Mouse (Mus musculus): ENCODE measurements at regions not wholly inside any gene's neighbourhood (a gene's known extent, or its start where the extent isn't known, plus 50 kb on each side); places are given as distances from the start of the nearest gene placed in this dataset.

DNA sequence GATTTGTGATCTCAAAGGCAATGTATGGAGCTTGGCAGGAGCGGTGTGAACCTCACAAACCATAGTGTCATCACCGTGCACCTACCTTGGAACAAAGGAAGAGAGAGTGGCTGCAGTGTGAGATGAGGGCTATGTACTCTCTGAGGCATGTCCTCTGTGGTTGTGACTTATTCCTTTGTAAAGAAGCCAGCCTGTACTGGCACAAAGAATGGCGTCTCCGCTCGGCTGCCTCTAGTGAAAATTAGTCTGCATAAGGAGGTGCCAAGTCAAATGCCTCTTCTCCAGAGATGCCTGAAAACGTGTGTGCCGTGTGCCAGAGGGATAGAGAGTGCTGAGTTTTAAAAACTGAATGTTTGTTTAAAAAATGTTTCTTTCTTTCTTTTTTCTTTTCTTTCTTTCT is 444.0 kb upstream of the Frg1 start:
- DNase-seq (ENCODE audit: low spot score in 2 of 2): no peak

DNA sequence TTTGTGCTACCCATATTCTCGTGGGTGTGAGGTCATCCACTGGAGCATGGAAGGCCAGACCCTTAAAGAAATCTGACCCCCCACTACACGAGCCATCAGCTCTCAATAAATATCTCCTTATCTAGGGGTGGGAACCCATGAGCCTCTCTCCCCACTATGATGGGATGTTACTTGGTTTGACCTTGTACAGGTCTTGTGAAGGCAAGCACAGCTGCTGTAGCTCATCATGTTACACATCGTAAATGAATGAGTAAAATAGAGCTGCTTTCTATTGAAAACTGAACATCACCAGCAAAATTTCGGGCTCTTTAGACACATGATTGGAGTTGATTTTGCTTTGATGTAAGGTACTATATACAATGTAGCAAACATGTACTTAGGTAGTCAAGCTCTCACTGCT is 414.8 kb upstream of the Frg1 start:
- DNase-seq (ENCODE audit: low spot score in 2 of 2): no peak

DNA sequence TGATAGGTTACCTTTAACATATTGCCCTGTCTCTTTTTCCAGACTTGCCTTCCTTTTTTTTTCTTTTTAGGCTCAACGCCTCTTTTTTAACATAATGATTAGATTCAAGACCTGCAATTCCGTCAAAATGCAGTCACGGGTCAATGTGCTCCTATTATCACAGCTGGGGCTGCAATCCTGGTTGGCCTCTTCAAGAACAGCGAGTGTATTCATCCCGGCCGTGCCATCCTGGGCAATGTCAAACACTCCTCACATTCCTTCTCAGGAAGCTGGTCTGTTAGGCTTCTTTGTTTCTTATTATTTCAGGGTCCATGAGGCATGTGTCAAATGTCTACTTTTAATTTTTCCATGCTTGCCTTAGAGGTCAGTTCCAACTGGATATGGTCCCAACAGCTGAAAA is 413.5 kb upstream of the Frg1 start:
- no peak for DNase-seq (ENCODE audit: low spot score in 2 of 2)

DNA sequence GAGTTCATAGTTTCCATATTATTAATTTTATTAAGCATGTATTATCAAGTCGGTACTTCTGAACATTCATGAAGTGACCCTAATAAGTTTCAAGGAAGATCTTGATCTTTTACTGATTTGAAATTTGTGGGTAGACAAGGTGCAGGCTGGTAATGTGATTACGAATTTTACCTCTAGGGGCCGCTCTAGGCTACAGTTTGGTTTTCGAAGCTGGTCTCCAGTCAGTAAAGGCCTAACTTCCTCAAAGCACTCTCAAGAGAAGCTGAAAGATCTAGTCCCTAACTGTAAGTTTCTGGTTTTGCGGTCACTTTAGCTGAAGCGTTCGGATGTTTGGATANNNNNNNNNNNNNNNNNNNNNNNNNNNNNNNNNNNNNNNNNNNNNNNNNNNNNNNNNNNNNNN is 408.1 kb upstream of the Frg1 start:
- peak in 1 of 2 experiments; percentile 7 for DNase-seq (ENCODE audit: low spot score in 2 of 2)

- no peak for DNase-seq (ENCODE audit: low spot score in 2 of 2)
These were observed 406.2 kb upstream of the Frg1 start for GRCm38 (mm10) chr8:41823041-41823440.

DNA sequence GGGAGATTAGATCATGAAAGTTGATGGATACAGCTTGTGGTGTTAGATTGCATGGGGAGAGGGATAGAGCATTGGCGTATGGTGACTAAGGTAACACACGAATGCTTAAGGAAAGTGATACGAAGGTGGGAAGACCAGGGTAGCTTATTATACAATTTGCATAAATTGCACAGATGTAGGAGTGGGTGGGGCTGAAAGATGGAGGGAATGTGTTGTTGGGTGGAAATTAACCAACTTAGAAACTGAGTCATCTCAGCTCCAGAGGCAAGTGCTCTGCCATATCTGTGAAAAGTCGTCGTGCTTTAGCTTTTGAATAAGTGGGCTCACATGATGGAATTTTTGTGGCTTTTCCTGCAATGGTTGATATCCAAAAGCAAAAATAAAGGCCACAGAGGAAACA is 404.8 kb upstream of the Frg1 start:
- DNase-seq (ENCODE audit: low spot score in 2 of 2): no peak

DNA sequence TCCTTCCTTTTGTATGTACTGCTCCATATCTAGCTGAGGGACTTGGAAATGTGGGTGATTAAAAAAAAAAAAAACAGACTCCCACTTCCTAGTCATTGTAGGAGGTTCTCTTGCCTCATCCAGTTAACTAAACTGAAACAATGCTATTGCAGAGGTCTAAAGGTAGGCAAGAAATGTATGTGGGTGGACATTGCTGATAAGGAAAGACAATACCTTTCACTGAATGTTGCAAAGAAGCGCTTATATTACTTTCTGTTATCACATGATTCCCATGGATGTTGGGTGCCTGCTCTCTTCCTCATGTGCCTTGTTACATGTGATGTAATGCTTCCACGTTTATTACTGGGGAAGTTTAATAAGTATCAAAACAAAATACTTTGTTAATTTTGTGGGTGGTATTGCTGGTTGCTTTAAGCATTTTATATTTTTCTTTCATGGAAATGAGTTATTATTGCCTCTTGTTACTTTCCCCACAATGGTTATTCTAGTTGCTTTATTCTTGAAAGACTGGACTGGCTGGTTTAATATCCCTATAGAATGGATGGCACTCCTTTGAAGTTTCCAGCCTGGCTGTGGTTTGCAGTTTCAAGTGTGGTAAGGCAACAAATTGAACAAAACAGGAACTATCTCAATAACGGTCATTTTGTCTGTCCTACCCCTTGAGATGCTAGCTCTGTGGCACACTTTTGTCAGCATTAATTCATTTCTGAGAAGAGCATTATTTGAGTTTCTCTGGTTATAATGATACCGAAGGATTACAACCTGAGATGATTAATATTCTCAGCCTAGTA is 403.9 kb upstream of the Frg1 start:
- no peak for DNase-seq (ENCODE audit: low spot score in 2 of 2)

- no peak for DNase-seq (ENCODE audit: low spot score in 2 of 2)
These were observed 401.7 kb upstream of the Frg1 start for GRCm38 (mm10) chr8:41818577-41818976.

- no peak for DNase-seq (ENCODE audit: low spot score in 2 of 2)
These were observed 401.2 kb upstream of the Frg1 start for GRCm38 (mm10) chr8:41818079-41818478.

GRCm38 (mm10) chr8:41815272-41815671 is 398.4 kb upstream of the Frg1 start:
- no peak for DNase-seq (ENCODE audit: low spot score in 2 of 2)

DNA sequence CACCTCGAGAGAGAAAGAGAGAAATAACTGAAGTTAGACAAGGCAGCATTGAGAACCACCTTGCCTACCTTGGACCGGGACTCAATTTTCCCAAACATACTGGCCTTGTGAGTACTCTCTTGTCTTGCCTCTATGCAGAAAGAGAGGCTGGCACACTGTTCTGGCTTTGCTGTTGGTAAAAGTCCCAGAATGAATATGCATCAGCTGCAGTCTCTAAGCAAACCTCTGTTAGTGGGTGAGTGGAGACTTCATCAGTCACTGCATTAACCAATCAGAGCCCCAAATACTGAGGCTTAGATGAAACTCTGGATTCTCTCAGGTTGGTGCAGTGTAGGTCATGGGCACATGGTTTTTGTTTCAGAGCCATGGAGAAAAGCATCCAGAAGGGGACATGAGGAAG is 378.8 kb upstream of the Frg1 start:
- no peak for DNase-seq (ENCODE audit: low spot score in 2 of 2)

GRCm38 (mm10) chr8:41786952-41787861 is 370.3 kb upstream of the Frg1 start:
- DNase-seq (ENCODE audit: low spot score in 2 of 2): no peak

DNA sequence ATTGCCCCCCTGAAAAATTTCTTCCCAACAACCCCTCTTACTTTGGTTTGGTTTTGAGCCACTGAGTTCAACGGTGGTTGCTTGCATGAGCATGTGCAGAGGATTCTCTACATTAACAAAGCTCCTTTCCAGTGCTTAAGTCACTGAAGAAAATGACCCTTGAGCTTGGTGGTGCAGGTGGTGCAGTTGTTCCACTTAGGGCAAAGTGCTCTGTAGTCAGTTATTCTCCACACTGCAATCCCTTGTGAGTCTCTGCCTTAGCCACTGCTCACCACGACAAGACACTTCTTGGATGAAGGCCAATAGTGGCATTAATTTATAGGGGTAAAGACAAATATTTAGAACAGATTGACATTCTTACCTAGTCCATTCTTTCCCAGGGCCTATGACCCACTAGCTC is 369.1 kb upstream of the Frg1 start:
- no peak for DNase-seq (ENCODE audit: low spot score in 2 of 2)

DNA sequence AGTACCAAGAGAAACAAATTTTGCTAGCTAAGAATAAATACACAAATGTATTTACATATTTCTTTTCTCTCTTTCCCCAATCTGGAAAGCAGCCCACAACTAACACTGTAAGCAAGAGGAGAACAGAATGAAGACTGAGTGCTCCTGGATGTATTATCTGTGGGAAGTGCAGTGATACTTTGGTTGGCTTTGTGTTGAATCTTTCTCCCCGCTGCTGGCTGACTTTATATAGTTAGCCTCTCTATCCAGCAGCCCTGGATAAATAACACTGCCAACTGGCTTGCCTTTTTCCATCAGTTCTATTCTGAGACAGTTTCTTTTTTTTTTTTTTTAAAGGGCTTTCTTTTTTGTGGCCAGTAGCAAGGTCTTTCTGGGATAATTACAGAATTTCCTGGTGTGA is 366.0 kb upstream of the Frg1 start:
- DNase-seq (ENCODE audit: low spot score in 2 of 2): no peak

DNA sequence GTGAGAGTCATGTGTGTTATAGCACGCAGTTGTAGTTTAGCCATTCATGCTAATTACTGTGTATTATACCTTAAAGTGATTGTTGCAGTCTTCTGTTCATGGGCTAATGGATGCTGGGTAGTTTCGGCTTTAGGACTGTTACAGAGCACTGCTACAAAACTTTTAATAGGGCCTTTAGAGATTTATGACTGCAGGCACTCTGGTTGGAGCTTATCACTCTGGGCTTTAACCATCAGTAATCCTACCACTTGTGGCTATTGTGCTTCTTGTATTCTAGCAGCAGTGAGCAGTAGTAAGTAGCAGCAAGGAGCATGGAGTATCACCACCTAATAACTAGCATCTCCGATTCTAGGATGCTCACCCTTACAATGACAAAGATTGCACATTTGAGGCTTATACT is 362.6 kb upstream of the Frg1 start:
- DNase-seq (ENCODE audit: low spot score in 2 of 2): no peak

- DNase-seq (ENCODE audit: low spot score in 2 of 2): no peak
These were observed 354.9 kb upstream of the Frg1 start for GRCm38 (mm10) chr8:41771729-41772128.

GRCm38 (mm10) chr8:41753481-41753880 is 336.6 kb upstream of the Frg1 start:
- no peak for DNase-seq (ENCODE audit: low spot score in 2 of 2)

- no peak for DNase-seq (ENCODE audit: low spot score in 2 of 2)
These were observed 335.8 kb upstream of the Frg1 start for GRCm38 (mm10) chr8:41752641-41753040.

GRCm38 (mm10) chr8:41747024-41747423 is 330.1 kb upstream of the Frg1 start:
- DNase-seq (ENCODE audit: low spot score in 2 of 2): no peak

GRCm38 (mm10) chr8:41742796-41743670 is 326.2 kb upstream of the Frg1 start:
- DNase-seq (ENCODE audit: low spot score in 2 of 2): no peak

DNA sequence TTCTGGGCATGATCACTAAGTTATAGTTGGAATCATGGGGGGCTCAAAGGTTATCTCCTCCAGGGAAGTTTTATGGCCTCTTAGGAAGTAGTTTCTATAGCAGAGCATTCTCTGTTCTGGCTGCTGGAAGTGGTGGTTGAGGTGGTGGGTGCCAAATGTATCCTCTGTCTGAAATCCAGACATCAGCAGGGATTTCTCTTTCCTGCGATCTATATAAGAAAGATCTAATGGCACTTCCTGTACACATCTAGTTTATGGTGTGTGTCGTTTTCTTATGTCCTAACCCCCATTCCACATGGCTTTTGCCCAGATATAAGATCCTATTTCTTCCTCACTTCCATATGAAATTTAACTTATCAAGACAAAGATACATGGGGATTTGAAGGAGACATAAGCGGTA is 300.1 kb upstream of the Frg1 start:
- no peak for DNase-seq (ENCODE audit: low spot score in 2 of 2)
